Mouse (Mus musculus) frontal cortex, postnatal 36 days (tissue): ENCODE measurements at regions not wholly inside any gene's neighbourhood (a gene's known extent, or its start where the extent isn't known, plus 50 kb on each side); places are given as distances from the start of the nearest gene placed in this dataset.

Experiments
- DNase-seq, 2 experiments: peaks; one replicate each; pipeline ENCODE4 v3.0.0; 2022; ENCODE audit warnings: low spot score in 2 of 2

- DNase-seq: no peak
These were observed 775.7 kb downstream of the Otol1 start for GRCm38 (mm10) chr3:70783142-70783541.

GRCm38 (mm10) chr3:70802230-70802629, 794.8 kb downstream of the Otol1 start:
- DNase-seq: peak; percentile 10 to 32

- DNase-seq: no peak
These were observed 796.0 kb downstream of the Otol1 start for GRCm38 (mm10) chr3:70803411-70803810.

GRCm38 (mm10) chr3:70803885-70804284, 796.5 kb downstream of the Otol1 start:
- DNase-seq: no peak

GRCm38 (mm10) chr3:70807170-70807569, 799.8 kb downstream of the Otol1 start:
- DNase-seq: no peak
